27 mouse cellular contexts compared by ENCODE assay signal in the genomic region with DNA sequence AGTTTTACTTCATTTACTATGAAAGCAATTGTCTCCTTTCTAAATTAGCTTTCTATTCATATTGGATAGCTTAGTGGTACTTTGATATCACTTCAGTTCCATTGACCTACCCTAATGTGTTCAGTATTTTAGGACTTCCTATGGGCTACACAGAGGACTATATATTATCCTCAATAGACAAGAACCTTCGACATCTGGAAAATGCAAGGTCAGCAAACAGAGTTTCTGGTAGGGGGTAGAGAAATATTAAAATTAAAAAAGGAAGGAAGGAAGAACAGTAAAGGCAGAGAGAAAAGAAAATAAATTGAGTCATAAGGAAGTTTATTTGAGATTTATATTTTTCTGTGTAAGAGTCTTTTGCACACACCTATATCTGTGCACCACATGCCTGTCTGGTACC.
"Had no signal": no experiment of that assay in that cellular context is flagged by ENCODE, and none has a peak within 500 bp of the region (broad histone marks: within the 10 kb centered on the region; RNA-seq: fewer than 3 reads in every experiment).

No protein-coding gene starts in this region.

- H3K9ac ChIP-seq: embryonic facial prominence, embryonic 12.5 days; embryonic facial prominence, embryonic 13.5 days; embryonic facial prominence, embryonic 15.5 days; forebrain, embryonic 12.5 days; forebrain, embryonic 13.5 days; forebrain, embryonic 15.5 days; forebrain, postnatal 0 days had no signal

- ATAC-seq: forebrain, embryonic 13.5 days; forebrain, embryonic 14.5 days; forebrain, embryonic 15.5 days; forebrain, embryonic 16.5 days; forebrain, postnatal 0 days had no signal

- H3K4me3 ChIP-seq: embryonic facial prominence, embryonic 10.5 days; embryonic facial prominence, embryonic 12.5 days; embryonic facial prominence, embryonic 13.5 days; embryonic facial prominence, embryonic 15.5 days; erythroblast, embryonic 14.5 days; forebrain, embryonic 10.5 days; forebrain, embryonic 12.5 days; forebrain, embryonic 13.5 days; forebrain, embryonic 15.5 days; gastrocnemius, adult 2 months; heart, adult 2 months had no signal

- H3K27ac ChIP-seq: embryonic facial prominence, embryonic 10.5 days; embryonic facial prominence, embryonic 12.5 days; embryonic facial prominence, embryonic 13.5 days; embryonic facial prominence, embryonic 15.5 days; forebrain, embryonic 10.5 days; forebrain, embryonic 12.5 days; forebrain, embryonic 13.5 days; forebrain, embryonic 15.5 days; gastrocnemius, adult 2 months; heart, adult 2 months had no signal

- H3K27me3 ChIP-seq: embryonic facial prominence, embryonic 12.5 days; embryonic facial prominence, embryonic 13.5 days; embryonic facial prominence, embryonic 15.5 days; forebrain, embryonic 12.5 days; forebrain, embryonic 13.5 days; forebrain, embryonic 15.5 days had no signal

- H3K4me2 ChIP-seq: embryonic facial prominence, embryonic 12.5 days; embryonic facial prominence, embryonic 13.5 days; embryonic facial prominence, embryonic 15.5 days; forebrain, embryonic 12.5 days; forebrain, embryonic 13.5 days; forebrain, embryonic 15.5 days had no signal

- H3K36me3 ChIP-seq: embryonic facial prominence, embryonic 10.5 days; embryonic facial prominence, embryonic 12.5 days; embryonic facial prominence, embryonic 13.5 days; embryonic facial prominence, embryonic 15.5 days; forebrain, embryonic 10.5 days; forebrain, embryonic 12.5 days; forebrain, embryonic 15.5 days had no signal

- DNase-seq: cerebellum, adult 9-10 months; cerebellum, adult 9-11 months; cerebellum, postnatal 10 days; cerebellum, postnatal 14 days; cerebellum, postnatal 25 days; cerebellum, postnatal 36 days; embryo, embryonic 11 days; forebrain, postnatal 0 days; gastrocnemius, adult 2 months; gastrocnemius, postnatal 10 days; gastrocnemius, postnatal 14 days; gastrocnemius, postnatal 25 days; gastrocnemius, postnatal 36 days; heart, adult 11 months; heart, adult 18-20 months; heart, adult 2 months had no signal

- H3K9me3 ChIP-seq: embryonic facial prominence, embryonic 10.5 days; embryonic facial prominence, embryonic 12.5 days; embryonic facial prominence, embryonic 13.5 days; embryonic facial prominence, embryonic 15.5 days; forebrain, embryonic 10.5 days; forebrain, embryonic 12.5 days; forebrain, embryonic 13.5 days; forebrain, embryonic 15.5 days had no signal

- H3K4me1 ChIP-seq: embryonic facial prominence, embryonic 10.5 days; embryonic facial prominence, embryonic 12.5 days; embryonic facial prominence, embryonic 13.5 days; embryonic facial prominence, embryonic 15.5 days; forebrain, embryonic 10.5 days; forebrain, embryonic 12.5 days; forebrain, embryonic 13.5 days; forebrain, embryonic 15.5 days had no signal
